Mouse (Mus musculus) testis, postnatal 10 days (tissue): ENCODE data around the gene Ptprm.

Experiments used
- DNase-seq: peaks from one replicate; pipeline ENCODE4 v3.0.0; 2021; ENCODE audit warnings: low spot score

Ptprm gene

DNA sequence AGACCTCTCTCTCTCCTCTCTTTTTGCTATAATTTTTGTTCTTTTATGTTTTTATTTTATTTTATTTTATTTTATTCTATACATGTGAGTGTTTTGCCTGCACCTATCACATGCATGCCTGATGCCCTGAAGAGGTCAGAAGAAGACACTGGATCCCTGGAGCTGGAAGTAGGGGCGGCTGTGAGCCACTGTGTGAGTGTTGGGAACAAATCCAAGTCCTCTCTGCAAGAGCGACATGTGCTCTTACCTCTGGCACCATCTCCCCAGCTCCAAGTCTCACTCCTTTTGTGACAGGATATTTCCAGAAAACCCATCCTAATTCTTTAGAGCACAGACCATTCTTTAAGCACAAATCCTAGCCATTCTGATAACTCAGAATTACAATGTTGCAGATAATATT, 372.6 kb downstream of the Ptprm start:
- DNase-seq = no peak

DNA sequence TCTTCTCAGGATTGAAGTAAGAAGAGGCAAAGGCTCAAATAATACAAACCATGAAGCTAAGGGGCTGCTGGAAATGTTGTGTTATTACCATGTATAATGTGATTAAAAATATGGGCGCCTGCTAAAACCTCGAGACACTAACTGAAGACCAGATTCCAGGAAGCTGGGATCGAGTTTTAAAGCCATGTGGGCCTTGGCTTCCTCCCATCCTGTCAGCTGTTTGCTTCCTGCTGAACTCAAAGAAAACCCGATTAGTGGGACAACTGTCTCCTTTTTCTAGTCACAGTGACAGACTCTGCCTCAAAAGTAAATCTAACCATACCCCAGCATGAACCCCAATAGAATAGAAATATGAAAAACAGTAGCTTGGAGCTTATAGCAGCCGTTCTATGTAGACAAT, 374.3 kb downstream of the Ptprm start:
- no peak for DNase-seq

- no peak for DNase-seq
Measured at GRCm38 (mm10) chr17:66976490-66976889, 377.8 kb downstream of the Ptprm start.

DNA sequence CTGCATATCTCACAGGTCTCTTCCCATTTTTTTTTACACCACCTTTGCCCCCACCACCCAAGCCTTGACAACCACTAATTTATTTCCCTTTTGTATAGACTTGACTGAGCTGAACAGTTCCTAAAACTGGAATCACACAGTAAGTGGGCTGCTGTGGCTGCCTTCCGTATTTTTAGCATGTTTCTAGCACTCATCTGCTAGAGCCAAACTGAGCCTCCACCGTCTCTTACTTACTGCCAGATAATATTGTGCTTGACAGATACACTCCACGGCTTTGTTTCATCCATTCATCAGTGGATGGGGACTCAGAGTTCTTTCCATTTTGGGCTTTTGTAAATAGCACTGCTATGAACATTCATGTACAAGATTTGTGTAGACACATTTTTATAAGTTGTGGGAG, 381.3 kb downstream of the Ptprm start:
- no peak for DNase-seq

GRCm38 (mm10) chr17:66960986-66961385, 393.3 kb downstream of the Ptprm start:
- no peak for DNase-seq

- DNase-seq = no peak
Measured at GRCm38 (mm10) chr17:66960557-66960956, 393.7 kb downstream of the Ptprm start.

- DNase-seq = no peak
Measured at GRCm38 (mm10) chr17:66959815-66960214, 394.4 kb downstream of the Ptprm start.

DNA sequence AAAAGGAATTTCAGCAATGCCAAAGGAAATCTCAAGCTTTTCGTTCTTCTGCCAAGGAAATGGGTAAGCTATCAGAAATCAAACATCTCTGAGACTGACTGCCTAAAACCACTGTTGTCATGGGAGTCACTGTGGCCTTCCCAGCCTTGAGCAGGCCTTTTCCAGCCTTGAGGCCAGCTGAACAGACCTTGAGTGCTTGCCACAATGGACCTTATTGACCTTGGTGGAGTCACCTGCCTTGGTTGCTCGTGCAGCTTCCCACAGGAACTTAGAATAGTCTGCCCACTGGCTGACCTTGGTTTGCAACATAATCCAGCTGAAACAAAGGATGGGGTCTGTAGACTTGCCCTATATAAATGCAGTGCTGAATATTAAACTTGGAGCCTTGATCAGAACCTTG, 395.5 kb downstream of the Ptprm start:
- DNase-seq = no peak

DNA sequence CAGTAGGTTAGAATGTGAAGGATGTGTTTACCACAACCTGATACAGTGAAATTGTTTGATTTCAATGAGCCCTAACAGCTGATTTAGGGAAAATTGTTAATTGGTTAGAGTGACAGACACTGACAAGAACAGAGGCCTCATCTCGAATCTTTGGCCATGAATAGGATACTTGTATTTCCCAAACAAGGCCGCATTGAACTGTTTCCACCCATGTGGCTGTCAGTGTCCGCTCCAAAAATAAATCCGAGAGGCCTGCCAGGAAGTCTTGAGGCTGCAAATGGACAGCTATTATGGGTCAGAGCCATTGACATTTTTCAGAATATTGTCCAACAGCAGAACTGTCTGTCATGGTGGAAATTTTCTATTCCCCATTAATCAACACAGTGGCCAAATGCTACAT, 409.8 kb downstream of the Ptprm start:
- no peak for DNase-seq

DNA sequence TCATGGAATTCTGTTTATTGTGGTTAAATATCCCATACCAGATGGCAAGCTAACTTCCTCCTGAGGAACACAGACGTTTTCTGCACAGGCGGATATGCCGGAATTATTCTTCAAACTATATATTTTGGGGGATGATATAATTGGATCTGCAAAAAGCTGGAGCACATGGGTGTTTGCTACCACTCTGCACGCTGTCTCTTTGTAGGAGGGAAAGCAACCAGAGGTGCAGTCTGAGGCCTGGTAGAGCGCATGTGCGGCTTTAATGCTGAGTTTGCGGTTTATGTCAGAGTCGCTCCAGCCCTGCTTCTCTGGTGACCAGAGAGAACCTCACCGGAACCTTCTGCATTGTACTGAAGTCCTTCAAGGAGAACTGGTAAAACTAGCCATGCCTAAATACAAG, 410.7 kb downstream of the Ptprm start:
- no peak for DNase-seq

GRCm38 (mm10) chr17:66925611-66926010, 428.6 kb downstream of the Ptprm start:
- no peak for DNase-seq

DNA sequence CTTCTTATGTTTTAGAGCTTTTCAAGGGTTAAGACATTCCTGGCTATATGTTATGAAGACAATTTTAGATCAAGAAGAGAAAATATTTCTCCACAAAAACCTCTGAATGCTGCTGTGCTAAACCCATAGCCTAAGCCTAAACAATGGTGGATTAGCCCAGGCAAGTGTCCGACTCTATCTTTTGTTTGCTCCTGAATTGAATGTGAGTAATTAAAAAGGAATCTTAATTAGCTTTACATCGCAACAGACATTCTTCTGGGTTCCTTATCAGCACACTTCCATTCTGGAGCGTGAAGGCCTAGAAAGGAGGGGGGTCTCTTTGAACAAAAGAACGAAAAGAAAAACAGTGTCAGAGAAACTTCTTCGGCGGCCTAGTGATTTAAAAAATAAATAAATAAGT, 439.6 kb downstream of the Ptprm start:
- no peak for DNase-seq

DNA sequence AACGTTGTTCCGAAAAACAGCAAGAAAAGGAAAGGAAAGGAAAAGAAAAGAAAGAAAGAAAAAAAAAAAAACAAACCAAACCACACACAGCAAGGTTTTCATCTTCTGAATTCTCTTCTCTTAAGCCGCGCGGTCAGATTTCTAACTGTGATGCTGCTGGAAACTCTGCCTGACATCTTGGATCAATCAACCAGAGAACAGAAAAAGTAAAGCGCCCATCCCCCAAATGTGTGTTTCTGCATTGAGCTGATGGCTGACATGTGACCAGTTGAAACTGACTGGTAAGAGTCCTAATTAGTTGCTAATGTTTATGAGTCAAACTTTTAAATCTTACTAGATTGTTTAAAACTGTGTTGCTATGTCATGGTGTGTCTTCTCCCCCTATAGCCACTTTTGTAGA, 441.7 kb downstream of the Ptprm start:
- DNase-seq = no peak

DNA sequence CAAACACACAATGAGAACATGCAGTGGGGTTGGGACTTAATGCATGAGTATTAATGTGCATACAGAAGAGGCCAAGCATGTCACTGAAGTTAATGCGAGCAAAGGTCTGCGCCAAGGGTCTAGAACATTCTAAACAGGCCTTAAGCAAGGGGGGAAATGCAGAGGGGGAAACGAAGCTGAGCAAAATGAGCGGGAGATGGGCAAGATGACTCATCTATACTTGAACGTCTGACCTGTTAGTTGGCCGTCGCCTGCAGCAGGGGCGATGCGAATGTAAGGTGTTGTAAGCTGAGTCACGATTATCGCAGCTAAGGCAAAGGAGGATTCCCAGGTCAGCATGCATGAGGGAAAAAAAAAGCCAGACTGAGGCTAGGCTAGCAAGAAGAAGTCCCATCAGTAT, 442.1 kb downstream of the Ptprm start:
- no peak for DNase-seq

- no peak for DNase-seq
Measured at GRCm38 (mm10) chr17:66909901-66910300, 444.4 kb downstream of the Ptprm start.

DNA sequence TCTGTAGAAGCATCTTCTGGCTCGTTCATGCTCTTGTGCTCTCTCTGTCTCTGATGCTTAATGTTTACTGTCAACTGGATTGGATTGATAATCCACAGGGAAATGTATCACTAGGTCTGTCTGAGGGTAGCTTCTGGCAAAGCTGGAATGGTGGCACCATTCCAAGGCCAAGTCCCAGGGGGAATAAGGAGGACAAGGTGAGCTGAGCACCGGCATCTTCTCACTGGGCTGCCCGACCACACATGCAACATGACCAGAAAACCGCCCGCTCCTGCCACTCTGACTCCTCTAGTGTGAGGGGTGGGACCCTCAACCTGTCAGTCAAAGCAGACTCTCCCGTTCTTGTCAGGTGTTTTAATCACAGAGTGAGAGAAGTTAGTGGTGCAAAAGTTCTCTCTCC, 445.3 kb downstream of the Ptprm start:
- DNase-seq = no peak

- DNase-seq = no peak
Measured at GRCm38 (mm10) chr17:66894181-66894580, 460.1 kb downstream of the Ptprm start.

DNA sequence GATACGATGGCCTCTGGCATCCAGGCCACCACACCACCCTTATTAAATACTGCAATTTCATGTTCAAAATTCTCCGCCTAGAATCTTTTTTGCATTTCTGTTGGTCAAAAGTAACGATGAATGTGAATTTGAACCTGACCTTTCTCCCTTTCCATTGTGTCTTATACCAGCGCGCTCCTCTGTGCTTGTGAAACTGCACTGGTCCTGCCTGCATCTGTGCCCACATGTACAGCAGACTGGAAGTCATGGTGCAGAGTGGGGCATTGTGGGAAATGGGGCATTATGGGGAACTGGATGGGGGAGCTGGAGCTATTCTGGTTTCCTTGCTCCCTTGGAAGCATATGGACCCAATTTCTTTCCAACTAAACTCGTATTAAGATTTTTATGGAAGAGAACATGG, 462.3 kb downstream of the Ptprm start:
- no peak for DNase-seq

- no peak for DNase-seq
Measured at GRCm38 (mm10) chr17:66891067-66891862, 463.0 kb downstream of the Ptprm start.

GRCm38 (mm10) chr17:66882304-66882703, 472.0 kb downstream of the Ptprm start:
- no peak for DNase-seq

- no peak for DNase-seq
Measured at GRCm38 (mm10) chr17:66880969-66881701, 473.1 kb downstream of the Ptprm start.

DNA sequence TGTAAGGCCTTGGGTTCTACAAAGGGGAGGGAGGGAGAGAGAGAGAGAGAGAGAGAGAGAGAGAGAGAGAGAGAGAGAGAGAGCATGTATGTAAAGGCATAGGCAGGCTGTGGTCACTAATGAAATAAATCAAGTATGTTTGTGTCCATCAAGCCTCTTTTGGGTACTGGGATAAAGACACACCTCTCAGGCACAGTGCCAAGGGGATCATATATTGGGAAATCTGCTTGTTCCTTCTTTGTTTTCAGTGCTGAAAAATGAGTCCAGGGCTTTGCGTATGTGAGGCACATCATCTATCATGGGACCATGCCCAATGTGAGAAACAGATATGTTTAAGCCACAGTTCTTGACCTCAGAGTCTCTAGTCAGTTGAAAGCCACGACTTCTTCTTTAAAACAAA, 475.1 kb downstream of the Ptprm start:
- DNase-seq = no peak

GRCm38 (mm10) chr17:66877582-66877981, 476.7 kb downstream of the Ptprm start:
- no peak for DNase-seq

DNA sequence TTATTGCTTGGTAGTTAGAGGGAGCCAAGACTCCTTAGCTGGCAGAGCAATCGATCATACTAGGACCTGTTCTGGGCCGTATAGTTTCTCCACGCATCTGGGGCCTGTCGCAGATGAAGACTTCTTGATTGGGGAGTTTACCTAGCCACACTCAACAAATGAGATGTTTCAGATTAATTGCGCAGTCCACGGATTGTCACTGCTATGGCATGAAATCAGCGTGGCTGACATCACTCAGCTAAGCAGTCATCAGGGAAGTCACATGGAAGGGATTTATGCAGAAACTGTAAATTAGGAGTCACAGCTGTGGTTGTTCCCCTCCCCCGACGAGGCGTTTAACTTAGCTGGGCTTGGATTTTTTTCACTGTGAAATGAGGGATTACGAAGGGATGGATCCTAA, 479.4 kb downstream of the Ptprm start:
- no peak for DNase-seq
